Mouse (Mus musculus): ENCODE measurements around the gene Gpc5. TPM values are rescaled to one million over a fixed set of nuclear protein-coding genes. Genes with fewer than 3 reads are reported as not detected.

Gene Gpc5
- polyA plus RNA-seq, 1 experiment from 2014 or later, result 0.75 TPM

DNA sequence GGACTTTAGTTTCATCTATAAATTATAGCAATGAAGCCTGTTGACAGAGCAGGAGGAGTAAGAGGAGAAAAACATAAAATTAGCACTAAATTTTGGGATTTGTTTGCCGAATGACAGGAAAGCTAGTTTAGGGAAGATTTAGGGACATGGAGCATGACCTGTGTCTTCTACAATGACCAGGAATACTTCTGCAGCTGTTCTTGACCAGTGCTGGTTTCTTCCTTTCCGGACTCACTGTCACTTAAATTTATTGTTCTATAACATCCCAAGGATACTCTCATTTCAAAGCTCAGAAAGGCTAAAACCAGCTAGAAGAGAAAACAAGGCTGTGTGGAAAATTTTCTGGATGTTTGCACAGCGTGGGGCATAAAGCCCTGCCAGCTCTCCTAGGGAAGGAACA lies 1361.3 kb downstream of the Gpc5 start:
- no peaks in the 10 kb centered on the region for H3K27me3 ChIP-seq (ENCODE audit: control insufficient read depth, insufficient read depth, low read length)
- H3K4me3 ChIP-seq (ENCODE audit: low read depth, low read length), result no peak overlapping the region
- H3K4me2 ChIP-seq, result no peak overlapping the region
- no peaks in the 10 kb centered on the region for H3K9me3 ChIP-seq (ENCODE audit: control insufficient read depth, low read length)
- no peak for ATAC-seq (ENCODE audit: low FRiP score)
- no peak for DNase-seq (ENCODE audit: low spot score, missing footprints)
- no peaks in the 10 kb centered on the region for H3K4me1 ChIP-seq (ENCODE audit: control insufficient read depth, insufficient read depth, low read length)
- no peaks in the 10 kb centered on the region for H3K36me3 ChIP-seq (ENCODE audit: control insufficient read depth, insufficient read depth, low read length)
- H3K27ac ChIP-seq (ENCODE audit: low read depth, low read length), result no peak overlapping the region
- WGBS, result 82% methylated on average over 3 of the region's 3 CpGs
- no peak overlapping the region for H3K9ac ChIP-seq (ENCODE audit: low read length)

DNA sequence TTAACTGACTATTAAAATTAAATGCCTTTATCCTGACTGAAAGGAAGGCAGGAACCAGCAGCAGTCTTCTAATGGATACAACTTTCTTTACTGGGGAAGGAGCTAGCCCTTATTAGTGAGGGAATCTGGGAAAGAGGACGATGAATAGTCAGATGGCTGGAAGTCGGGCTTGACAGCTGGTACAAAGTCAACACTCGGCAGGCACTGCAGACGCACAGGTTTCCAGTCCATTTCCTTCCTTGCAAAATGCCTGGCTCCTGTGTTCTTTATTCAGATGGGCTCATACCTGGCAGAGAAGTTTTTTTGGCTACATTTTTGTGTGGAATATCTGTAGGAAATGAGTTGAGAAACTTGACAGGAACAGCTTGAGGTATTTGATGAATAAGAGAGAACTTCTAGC lies 1364.2 kb downstream of the Gpc5 start:
- no peaks in the 10 kb centered on the region for H3K4me1 ChIP-seq (ENCODE audit: control insufficient read depth, insufficient read depth, low read length)
- no peak overlapping the region for H3K9ac ChIP-seq (ENCODE audit: low read length)
- no peaks in the 10 kb centered on the region for H3K27me3 ChIP-seq (ENCODE audit: control insufficient read depth, insufficient read depth, low read length)
- no peaks in the 10 kb centered on the region for H3K36me3 ChIP-seq (ENCODE audit: control insufficient read depth, insufficient read depth, low read length)
- H3K27ac ChIP-seq (ENCODE audit: low read depth, low read length), result no peak overlapping the region
- no peak overlapping the region for H3K4me2 ChIP-seq
- peak; percentile 41 for DNase-seq (ENCODE audit: low spot score, missing footprints)
- H3K9me3 ChIP-seq (ENCODE audit: control insufficient read depth, low read length), result no peaks in the 10 kb centered on the region
- no peak for ATAC-seq (ENCODE audit: low FRiP score)
- H3K4me3 ChIP-seq (ENCODE audit: low read depth, low read length), result no peak overlapping the region
- WGBS, result 63% methylated on average over 4 of the region's 4 CpGs

DNA sequence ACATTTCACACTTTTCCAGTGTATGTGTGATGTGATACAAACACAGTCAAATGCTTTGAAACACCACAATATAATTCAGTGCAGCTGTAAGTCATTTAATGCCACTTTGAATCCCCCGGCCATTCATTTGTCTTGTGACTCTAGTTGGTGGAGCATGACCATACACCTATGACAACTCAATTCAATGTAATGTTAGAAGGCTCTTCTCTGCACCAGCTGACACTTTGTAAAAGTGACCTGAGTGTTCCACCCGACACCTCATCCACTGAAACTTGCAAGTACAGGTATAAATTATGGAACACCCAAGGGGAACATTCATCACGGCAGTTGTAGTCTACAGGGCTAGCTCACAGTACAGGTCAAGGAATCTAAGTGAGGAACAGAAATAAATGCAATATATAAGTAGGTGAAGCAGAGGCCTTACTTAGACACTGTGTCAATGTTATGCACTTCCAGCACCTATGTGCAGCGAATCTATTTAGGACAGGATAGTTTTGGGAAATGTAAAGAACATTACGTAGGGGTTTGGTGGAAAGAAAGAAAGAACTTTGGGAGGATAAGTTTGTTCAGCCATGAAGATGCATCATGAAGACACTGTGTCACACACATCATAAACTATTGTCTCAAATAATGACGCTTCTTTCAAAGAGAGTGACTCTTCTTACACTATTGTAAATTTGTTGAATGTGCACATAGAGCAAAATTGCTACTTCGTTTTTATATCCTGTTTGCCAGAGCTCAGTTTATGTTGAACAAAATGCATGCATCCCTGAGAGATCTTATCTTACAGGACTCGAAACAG lies 1381.6 kb downstream of the Gpc5 start:
- Histone ChIP-seq H3K4me3 (ENCODE audit: low read depth, low read length) (no peak overlapping the region), H3K4me2 (no peak overlapping the region), H3K9ac (ENCODE audit: low read length) (no peak overlapping the region), H3K27ac (ENCODE audit: low read depth, low read length) (no peak overlapping the region), H3K4me1 (ENCODE audit: control insufficient read depth, insufficient read depth, low read length) (no peaks in the 10 kb centered on the region), H3K9me3 (ENCODE audit: control insufficient read depth, low read length) (no peaks in the 10 kb centered on the region), H3K27me3 (ENCODE audit: control insufficient read depth, insufficient read depth, low read length) (no peaks in the 10 kb centered on the region), H3K36me3 (ENCODE audit: control insufficient read depth, insufficient read depth, low read length) (no peaks in the 10 kb centered on the region)
- DNase-seq (ENCODE audit: low spot score, missing footprints) (no peak), ATAC-seq (ENCODE audit: low FRiP score) (no peak)
- 87% methylated on average over 8 of the region's 8 CpGs for WGBS

DNA sequence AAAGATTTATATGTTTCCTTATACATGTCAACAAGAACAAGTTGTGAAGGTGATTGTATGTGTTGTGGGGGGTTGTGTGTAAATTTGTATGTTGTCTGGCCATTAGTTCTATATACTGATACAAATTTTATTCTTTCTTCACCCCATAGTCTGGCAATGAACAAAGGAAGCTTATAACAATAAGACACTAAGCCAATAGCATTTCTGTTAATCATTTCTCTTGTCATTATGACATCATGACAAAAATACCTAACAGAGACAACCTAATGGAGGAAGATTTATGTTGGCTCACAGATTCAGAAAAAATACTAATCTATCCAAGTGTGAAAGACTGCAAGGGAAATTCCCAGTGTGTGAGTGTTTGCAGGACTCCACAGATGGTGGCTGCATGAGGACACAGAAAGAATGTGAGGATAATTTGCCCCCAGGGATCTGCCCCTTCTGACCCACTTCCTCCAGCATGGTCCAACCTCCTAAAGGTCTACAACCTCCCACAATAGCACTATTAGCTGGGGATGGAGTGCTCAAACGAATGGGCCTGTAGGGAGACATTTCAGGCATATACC lies 1402.4 kb downstream of the Gpc5 start:
- Histone ChIP-seq H3K4me2 (no peak overlapping the region), H3K36me3 (ENCODE audit: control insufficient read depth, insufficient read depth, low read length) (no peaks in the 10 kb centered on the region), H3K9me3 (ENCODE audit: control insufficient read depth, low read length) (no peaks in the 10 kb centered on the region), H3K4me1 (ENCODE audit: control insufficient read depth, insufficient read depth, low read length) (no peaks in the 10 kb centered on the region), H3K4me3 (ENCODE audit: low read depth, low read length) (no peak overlapping the region), H3K9ac (ENCODE audit: low read length) (no peak overlapping the region), H3K27ac (ENCODE audit: low read depth, low read length) (no peak overlapping the region), H3K27me3 (ENCODE audit: control insufficient read depth, insufficient read depth, low read length) (no peaks in the 10 kb centered on the region)
- no peak for ATAC-seq (ENCODE audit: low FRiP score)
- WGBS, result 55% methylated on average over 1 of the region's 1 CpGs
- DNase-seq (ENCODE audit: low spot score, missing footprints), result no peak

DNA sequence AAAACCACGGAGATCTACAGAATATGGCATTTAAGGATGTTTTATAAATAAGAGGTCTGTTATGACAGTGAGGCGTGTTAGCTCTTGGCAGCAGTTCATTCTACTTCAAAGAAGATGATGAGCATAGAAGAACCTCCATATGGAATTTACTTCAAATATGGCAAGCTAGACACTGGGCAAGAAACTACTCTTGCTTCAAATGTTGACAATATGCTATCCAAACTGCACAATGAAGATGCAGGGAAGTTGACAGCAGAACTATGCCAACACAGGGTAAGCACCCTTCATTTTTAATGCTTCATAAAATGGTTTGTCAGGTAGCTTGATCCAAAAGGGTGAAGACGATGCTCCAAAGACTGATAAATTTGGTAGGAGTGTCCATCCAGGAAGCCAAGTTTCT lies 1446.2 kb downstream of the Gpc5 start:
- 86% methylated on average over 3 of the region's 3 CpGs for WGBS
- Histone ChIP-seq H3K9me3 (ENCODE audit: control insufficient read depth, low read length) (no peaks in the 10 kb centered on the region), H3K27me3 (ENCODE audit: control insufficient read depth, insufficient read depth, low read length) (no peaks in the 10 kb centered on the region), H3K9ac (ENCODE audit: low read length) (no peak overlapping the region), H3K4me2 (no peak overlapping the region), H3K4me1 (ENCODE audit: control insufficient read depth, insufficient read depth, low read length) (no peaks in the 10 kb centered on the region), H3K36me3 (ENCODE audit: control insufficient read depth, insufficient read depth, low read length) (no peaks in the 10 kb centered on the region), H3K4me3 (ENCODE audit: low read depth, low read length) (no peak overlapping the region), H3K27ac (ENCODE audit: low read depth, low read length) (no peak overlapping the region)
- ATAC-seq (ENCODE audit: low FRiP score), result no peak
- DNase-seq (ENCODE audit: low spot score, missing footprints), result no peak

DNA sequence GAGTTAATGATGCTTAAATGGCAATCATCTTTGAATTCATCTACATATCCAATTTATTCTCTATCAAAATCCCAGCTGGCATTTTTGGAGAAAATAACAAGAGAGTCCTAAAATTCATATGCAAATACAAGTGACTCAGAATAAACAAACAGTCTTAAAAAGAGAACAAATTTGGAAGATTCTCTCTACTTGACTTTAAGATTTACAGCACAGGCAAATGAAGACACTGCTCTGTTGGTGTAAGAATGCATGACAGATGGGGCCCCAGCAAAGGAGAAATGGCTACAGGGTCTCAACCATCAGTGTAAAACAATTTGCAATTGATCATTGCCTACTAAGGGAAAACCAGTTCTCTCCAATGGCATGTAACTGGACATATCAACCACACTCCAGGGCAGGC lies 1451.7 kb downstream of the Gpc5 start:
- no peak for ATAC-seq (ENCODE audit: low FRiP score)
- no peak for DNase-seq (ENCODE audit: low spot score, missing footprints)
- H3K27me3 ChIP-seq (ENCODE audit: control insufficient read depth, insufficient read depth, low read length), result no peaks in the 10 kb centered on the region
- H3K36me3 ChIP-seq (ENCODE audit: control insufficient read depth, insufficient read depth, low read length), result no peaks in the 10 kb centered on the region
- no peak overlapping the region for H3K4me3 ChIP-seq (ENCODE audit: low read depth, low read length)
- H3K9ac ChIP-seq (ENCODE audit: low read length), result no peak overlapping the region
- H3K9me3 ChIP-seq (ENCODE audit: control insufficient read depth, low read length), result no peaks in the 10 kb centered on the region
- H3K4me1 ChIP-seq (ENCODE audit: control insufficient read depth, insufficient read depth, low read length), result no peaks in the 10 kb centered on the region
- no peak overlapping the region for H3K27ac ChIP-seq (ENCODE audit: low read depth, low read length)
- no peak overlapping the region for H3K4me2 ChIP-seq

DNA sequence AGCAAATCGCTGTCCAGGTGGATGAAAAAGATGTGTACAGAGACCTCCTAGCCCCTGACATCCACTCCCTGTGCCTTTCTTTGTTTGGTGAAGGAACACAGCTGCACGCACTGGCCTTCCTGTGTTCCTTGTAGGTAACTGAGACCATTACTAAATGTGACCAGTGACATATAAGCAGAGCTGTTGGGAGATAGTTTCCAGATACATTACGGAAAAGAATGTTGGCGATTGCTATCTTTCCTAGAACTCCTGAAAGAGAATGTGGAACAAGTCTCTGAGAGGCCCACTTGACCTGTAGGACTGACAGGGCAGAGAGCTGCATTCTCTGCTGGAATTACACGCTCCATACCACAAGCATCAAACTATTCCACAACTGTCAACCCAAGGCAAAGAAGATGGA lies 1459.4 kb downstream of the Gpc5 start:
- DNase-seq (ENCODE audit: low spot score, missing footprints) (peak; percentile 56), ATAC-seq (ENCODE audit: low FRiP score) (no peak)
- Histone ChIP-seq H3K27ac (ENCODE audit: low read depth, low read length) (no peak overlapping the region), H3K9me3 (ENCODE audit: control insufficient read depth, low read length) (no peaks in the 10 kb centered on the region), H3K4me3 (ENCODE audit: low read depth, low read length) (no peak overlapping the region), H3K4me1 (ENCODE audit: control insufficient read depth, insufficient read depth, low read length) (no peaks in the 10 kb centered on the region; the same call in 1 of the 2 replicates), H3K4me2 (no peak overlapping the region), H3K27me3 (ENCODE audit: control insufficient read depth, insufficient read depth, low read length) (no peaks in the 10 kb centered on the region), H3K36me3 (ENCODE audit: control insufficient read depth, insufficient read depth, low read length) (no peaks in the 10 kb centered on the region), H3K9ac (ENCODE audit: low read length) (no peak overlapping the region)
- WGBS, result 72% methylated on average over 5 of the region's 5 CpGs

DNA sequence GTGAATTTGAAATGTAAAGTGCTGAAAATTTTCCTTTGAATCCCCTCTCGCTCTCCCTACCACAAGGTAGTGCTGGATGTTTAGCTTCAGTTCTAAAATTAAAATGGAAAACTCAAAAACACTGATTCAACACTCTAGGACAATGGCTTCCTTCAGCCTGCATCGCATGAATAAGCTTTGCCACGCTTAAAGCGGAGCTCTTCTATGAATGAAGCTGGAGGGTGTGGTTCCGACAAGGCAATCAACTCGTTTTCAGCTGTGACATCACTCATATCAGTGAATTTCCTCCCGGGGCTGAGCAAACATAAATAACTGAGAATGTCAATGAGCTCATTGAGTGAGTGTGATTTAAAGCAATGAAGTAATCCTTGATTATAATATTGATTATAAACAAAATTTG lies 1461.3 kb downstream of the Gpc5 start:
- no peak overlapping the region for H3K4me3 ChIP-seq (ENCODE audit: low read depth, low read length)
- peak; percentile 67 for DNase-seq (ENCODE audit: low spot score, missing footprints)
- H3K36me3 ChIP-seq (ENCODE audit: control insufficient read depth, insufficient read depth, low read length), result no peaks in the 10 kb centered on the region
- no peaks in the 10 kb centered on the region for H3K27me3 ChIP-seq (ENCODE audit: control insufficient read depth, insufficient read depth, low read length)
- no peak overlapping the region for H3K27ac ChIP-seq (ENCODE audit: low read depth, low read length)
- no peaks in the 10 kb centered on the region for H3K9me3 ChIP-seq (ENCODE audit: control insufficient read depth, low read length)
- no peaks in the 10 kb centered on the region; the same call in 1 of the 2 replicates for H3K4me1 ChIP-seq (ENCODE audit: control insufficient read depth, insufficient read depth, low read length)
- 43% methylated on average over 7 of the region's 7 CpGs for WGBS
- H3K4me2 ChIP-seq, result no peak overlapping the region
- H3K9ac ChIP-seq (ENCODE audit: low read length), result no peak overlapping the region
- ATAC-seq (ENCODE audit: low FRiP score), result 0 out of 2 replicates have a peak, but pooled peaks have one; percentile 24

DNA sequence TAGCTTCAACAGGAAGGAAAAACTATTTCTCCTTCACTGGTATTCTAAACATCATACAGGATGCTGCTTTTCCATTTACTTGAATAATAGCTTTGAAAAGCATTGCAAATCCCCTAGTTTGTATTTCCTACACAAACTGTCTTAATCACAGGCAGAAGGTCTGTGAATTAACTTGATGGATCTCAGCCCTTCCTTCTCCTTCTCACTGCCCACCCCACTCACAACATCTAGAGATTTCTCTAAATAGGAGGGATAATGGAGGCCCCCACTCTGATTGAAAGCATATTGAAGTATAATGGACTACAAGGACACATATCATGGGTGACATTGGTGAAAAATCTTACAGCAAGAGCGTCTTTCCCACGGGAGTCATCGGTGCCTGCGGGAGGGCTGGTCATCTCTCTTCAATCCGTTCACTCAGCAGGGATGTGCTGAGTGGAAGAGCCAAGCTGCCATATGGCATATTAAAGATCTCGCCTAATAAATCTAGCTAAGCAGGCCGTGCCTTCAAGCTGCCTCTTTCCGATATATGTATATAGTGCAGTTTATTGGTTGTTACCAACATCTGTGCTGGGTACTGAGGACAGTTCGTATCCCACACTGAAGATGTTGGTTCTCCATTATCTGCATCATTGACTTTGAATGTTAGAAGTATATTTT lies 1466.3 kb downstream of the Gpc5 start:
- DNase-seq (ENCODE audit: low spot score, missing footprints), result no peak
- Histone ChIP-seq H3K4me2 (no peak overlapping the region), H3K9ac (ENCODE audit: low read length) (no peak overlapping the region), H3K36me3 (ENCODE audit: control insufficient read depth, insufficient read depth, low read length) (no peaks in the 10 kb centered on the region), H3K4me3 (ENCODE audit: low read depth, low read length) (no peak overlapping the region), H3K27me3 (ENCODE audit: control insufficient read depth, insufficient read depth, low read length) (no peaks in the 10 kb centered on the region), H3K9me3 (ENCODE audit: control insufficient read depth, low read length) (no peaks in the 10 kb centered on the region), H3K27ac (ENCODE audit: low read depth, low read length) (no peak overlapping the region), H3K4me1 (ENCODE audit: control insufficient read depth, insufficient read depth, low read length) (no peaks in the 10 kb centered on the region; the same call in 1 of the 2 replicates)
- ATAC-seq (ENCODE audit: low FRiP score), result no peak
- WGBS, result 84% methylated on average over 9 of the region's 9 CpGs
